Mouse (Mus musculus): ENCODE data around the gene Gucy2g. TPM values are rescaled to one million over a fixed set of nuclear protein-coding genes. Genes with fewer than 3 reads are reported as not detected.
A peak's percentile ranks its signal among the peaks of the same experiment; 100 is the strongest.

Gucy2g gene
- polyA plus RNA-seq, 1 experiment from 2014 or later: 0.02 TPM

DNA sequence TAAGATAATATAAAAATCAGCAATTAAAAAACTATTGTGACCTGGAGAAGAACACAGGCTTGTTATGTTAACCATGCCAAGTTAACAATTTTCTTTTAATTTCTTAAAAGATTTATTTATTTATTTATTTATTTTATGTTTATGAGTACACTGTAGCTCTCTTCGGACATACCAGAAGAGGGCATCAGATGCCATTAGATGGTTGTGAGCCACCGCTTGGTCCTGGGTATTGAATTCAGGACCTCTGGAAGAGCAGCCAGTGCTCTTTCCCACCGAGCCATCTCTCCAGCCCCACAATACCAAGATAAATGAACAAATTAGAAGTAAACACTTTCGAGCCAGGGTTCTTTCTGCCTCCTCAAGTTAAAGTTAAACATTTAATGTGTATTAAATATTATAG, 32.4 kb downstream of the Gucy2g start:
- TF ChIP-seq EP300 (IDR thresholded peaks at IDR 0.05; ENCODE audit: low read depth) (no peak), CTCF (IDR thresholded peaks at IDR 0.05; ENCODE audit: low read depth) (peak; percentile 22)
- Histone ChIP-seq H3K4me2 (ENCODE audit: low read depth, low read length) (no peak overlapping the region), H3K27me3 (ENCODE audit: insufficient read depth, low read length) (0 out of 2 replicates have a peak, but pooled peaks cover 2% of the 10 kb centered on the region), H3K9ac (replicated peaks) (no peak overlapping the region), H3K36me3 (replicated peaks; ENCODE audit: insufficient read depth, low read length) (no peaks in the 10 kb centered on the region), H3K9me3 (ENCODE audit: low read length) (no peaks in the 10 kb centered on the region), H3K4me3 (ENCODE audit: low read depth, low read length) (no peak overlapping the region), H3K27ac (ENCODE audit: low read depth) (no peak overlapping the region), H3K4me1 (ENCODE audit: insufficient read depth) (no peaks in the 10 kb centered on the region)
- no peak for DNase-seq
- ATAC-seq: no peak
- WGBS (ENCODE audit: insufficient replicate concordance): 63% methylated on average over 4 of the region's 4 CpGs

DNA sequence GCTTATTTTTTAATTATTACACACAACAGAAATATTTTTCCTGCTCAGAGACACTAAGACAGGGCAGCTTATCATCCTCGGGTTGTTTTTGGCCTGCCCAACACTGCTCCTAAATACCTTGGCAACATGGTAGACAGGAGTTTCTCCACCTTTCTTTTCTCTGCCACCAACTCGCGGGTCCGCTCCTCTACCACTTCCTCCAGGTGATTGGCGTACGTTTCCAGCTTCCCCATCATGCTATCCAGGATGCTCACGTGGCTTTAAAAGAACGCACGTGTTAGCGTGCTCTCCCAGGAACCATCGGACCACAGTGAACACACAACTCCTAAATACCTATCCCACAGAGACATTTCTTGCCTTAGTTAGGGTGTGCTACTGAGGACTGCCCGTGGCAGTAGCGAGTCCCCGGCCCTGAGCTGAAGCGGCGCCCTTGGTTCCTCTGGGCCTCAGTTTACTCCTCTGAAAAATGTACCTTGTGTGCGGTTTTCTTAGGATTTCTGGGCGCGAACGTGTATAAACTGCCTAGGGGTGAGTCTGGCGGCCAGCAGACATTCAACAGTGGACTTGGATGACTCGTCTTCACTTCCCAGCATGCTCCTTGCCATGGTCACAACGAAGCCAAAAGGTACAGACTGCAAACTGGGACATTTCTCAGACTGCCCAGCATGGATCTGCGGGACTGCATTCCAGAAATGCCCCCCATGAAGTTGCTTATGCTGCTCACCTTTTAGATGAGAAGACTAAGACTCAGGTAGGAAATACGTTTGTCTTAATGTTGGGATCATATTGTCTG, 33.1 kb downstream of the Gucy2g start:
- no peaks in the 10 kb centered on the region for H3K4me1 ChIP-seq (ENCODE audit: insufficient read depth)
- WGBS (ENCODE audit: insufficient replicate concordance): 55% methylated on average over 25 of the region's 25 CpGs
- H3K27ac ChIP-seq (ENCODE audit: low read depth): no peak overlapping the region
- H3K36me3 ChIP-seq (replicated peaks; ENCODE audit: insufficient read depth, low read length): no peaks in the 10 kb centered on the region
- H3K4me2 ChIP-seq (ENCODE audit: low read depth, low read length): peak overlapping the region; percentile 42; the same call in 1 of the 2 replicates
- H3K27me3 ChIP-seq (ENCODE audit: insufficient read depth, low read length): 0 out of 2 replicates have a peak, but pooled peaks cover 2% of the 10 kb centered on the region
- H3K9ac ChIP-seq (replicated peaks): no peak overlapping the region
- TF ChIP-seq EP300 (IDR thresholded peaks at IDR 0.05; ENCODE audit: low read depth): no peak
- no peak for TF ChIP-seq CTCF (IDR thresholded peaks at IDR 0.05; ENCODE audit: low read depth)
- no peak overlapping the region for H3K4me3 ChIP-seq (ENCODE audit: low read depth, low read length)
- DNase-seq (no peak), ATAC-seq (no peak)
- no peaks in the 10 kb centered on the region for H3K9me3 ChIP-seq (ENCODE audit: low read length)

DNA sequence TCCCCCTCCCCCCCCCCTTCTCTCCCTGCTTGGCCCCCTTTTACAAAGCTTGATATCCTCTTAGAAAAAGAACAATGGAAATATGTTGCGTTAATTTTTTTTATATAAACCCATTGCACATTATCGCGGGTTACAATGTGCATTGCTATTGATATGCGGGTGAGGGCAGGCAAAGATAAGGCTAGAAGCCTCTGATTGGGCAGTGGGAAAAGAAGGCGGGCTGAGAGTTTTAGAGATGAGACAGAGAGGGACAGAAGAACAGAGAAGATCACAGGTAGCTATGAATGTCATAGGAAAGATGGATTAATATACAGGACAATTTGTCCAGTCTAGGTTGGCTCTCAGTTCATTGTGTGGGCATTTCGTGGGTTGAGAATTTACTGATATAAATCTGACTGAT, 33.8 kb downstream of the Gucy2g start:
- TF ChIP-seq EP300 (IDR thresholded peaks at IDR 0.05; ENCODE audit: low read depth) (peak; percentile 87), CTCF (IDR thresholded peaks at IDR 0.05; ENCODE audit: low read depth) (no peak)
- no peak overlapping the region for H3K4me3 ChIP-seq (ENCODE audit: low read depth, low read length)
- WGBS (ENCODE audit: insufficient replicate concordance): 34% methylated on average over 6 of the region's 6 CpGs
- no peak for DNase-seq
- H3K9me3 ChIP-seq (ENCODE audit: low read length): no peaks in the 10 kb centered on the region
- H3K27me3 ChIP-seq (ENCODE audit: insufficient read depth, low read length): 0 out of 2 replicates have a peak, but pooled peaks cover 2% of the 10 kb centered on the region
- H3K4me1 ChIP-seq (ENCODE audit: insufficient read depth): no peaks in the 10 kb centered on the region
- no peak overlapping the region for H3K9ac ChIP-seq (replicated peaks)
- H3K4me2 ChIP-seq (ENCODE audit: low read depth, low read length): peak overlapping the region; percentile 42
- ATAC-seq: peak; percentile 70
- H3K27ac ChIP-seq (ENCODE audit: low read depth): no peak overlapping the region
- no peaks in the 10 kb centered on the region for H3K36me3 ChIP-seq (replicated peaks; ENCODE audit: insufficient read depth, low read length)

DNA sequence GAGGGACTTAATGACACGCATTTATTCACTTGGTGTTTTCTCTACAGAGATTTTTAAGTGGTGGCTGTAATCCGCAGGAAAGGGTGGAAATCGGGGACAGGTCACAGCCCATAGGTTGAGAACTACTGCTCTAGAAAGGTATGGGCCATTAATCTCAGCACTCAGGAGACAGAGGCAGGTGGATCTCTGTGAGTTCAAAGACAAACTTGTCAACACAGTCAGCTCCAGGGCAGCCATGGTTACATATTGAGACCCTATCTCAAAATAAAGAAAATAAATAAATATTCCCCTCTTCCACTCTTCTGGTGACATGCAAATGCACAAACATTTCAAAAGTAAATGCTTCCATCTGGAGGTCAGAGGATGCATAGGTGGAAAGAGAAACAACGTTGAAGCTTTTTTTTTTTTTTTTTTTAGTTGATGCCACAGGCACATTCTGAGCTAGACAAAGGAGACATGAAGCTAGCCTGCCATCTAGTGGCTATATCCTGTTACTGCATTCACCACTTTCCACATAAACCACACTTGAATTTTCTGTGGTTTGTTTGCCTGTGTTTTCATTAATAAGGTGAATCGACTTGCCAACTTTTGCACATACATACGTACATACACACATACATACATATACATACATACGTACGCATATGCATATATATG, 34.4 kb downstream of the Gucy2g start:
- ATAC-seq (peak; percentile 76), DNase-seq (peak; percentile 43)
- TF ChIP-seq CTCF (IDR thresholded peaks at IDR 0.05; ENCODE audit: low read depth) (peak; percentile 90), EP300 (IDR thresholded peaks at IDR 0.05; ENCODE audit: low read depth) (no peak)
- H3K27ac ChIP-seq (ENCODE audit: low read depth): no peak overlapping the region
- no peak overlapping the region for H3K4me3 ChIP-seq (ENCODE audit: low read depth, low read length)
- no peaks in the 10 kb centered on the region for H3K9me3 ChIP-seq (ENCODE audit: low read length)
- peak overlapping the region; percentile 42 for H3K4me2 ChIP-seq (ENCODE audit: low read depth, low read length)
- no peaks in the 10 kb centered on the region for H3K4me1 ChIP-seq (ENCODE audit: insufficient read depth)
- no peaks in the 10 kb centered on the region for H3K36me3 ChIP-seq (replicated peaks; ENCODE audit: insufficient read depth, low read length)
- 37% methylated on average over 8 of the region's 8 CpGs for whole genome bisulfite sequencing (ENCODE audit: insufficient replicate concordance)
- H3K27me3 ChIP-seq (ENCODE audit: insufficient read depth, low read length): 0 out of 2 replicates have a peak, but pooled peaks cover 2% of the 10 kb centered on the region
- no peak overlapping the region for H3K9ac ChIP-seq (replicated peaks)

DNA sequence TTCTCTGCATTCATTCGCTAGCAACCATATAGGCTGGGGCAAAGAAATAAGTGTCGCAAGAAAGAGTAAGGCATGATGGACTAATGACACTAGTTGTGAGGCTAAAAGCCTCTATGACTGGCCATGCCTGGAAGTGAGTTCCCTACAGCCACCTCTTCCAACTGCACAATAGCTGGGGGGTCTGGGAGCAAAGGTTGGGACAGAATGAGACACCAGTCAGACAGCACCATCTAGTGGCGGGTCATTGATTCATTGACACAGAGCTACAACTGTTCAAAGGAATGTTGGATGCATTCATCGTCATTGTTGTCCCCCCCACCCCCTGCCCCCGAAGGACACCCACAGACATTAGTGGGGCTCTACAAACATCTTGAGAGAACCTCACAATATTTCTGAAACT, 42.7 kb downstream of the Gucy2g start:
- Histone ChIP-seq H3K4me2 (ENCODE audit: low read depth, low read length) (no peak overlapping the region), H3K4me1 (ENCODE audit: insufficient read depth) (peaks cover 19% of the 10 kb centered on the region), H3K36me3 (replicated peaks; ENCODE audit: insufficient read depth, low read length) (no peaks in the 10 kb centered on the region), H3K9me3 (ENCODE audit: low read length) (no peaks in the 10 kb centered on the region), H3K9ac (replicated peaks) (no peak overlapping the region), H3K27me3 (ENCODE audit: insufficient read depth, low read length) (no peaks in the 10 kb centered on the region), H3K27ac (ENCODE audit: low read depth) (no peak overlapping the region), H3K4me3 (ENCODE audit: low read depth, low read length) (no peak overlapping the region)
- 31% methylated on average over 5 of the region's 5 CpGs for WGBS (ENCODE audit: insufficient replicate concordance)
- DNase-seq: peak; percentile 69
- ATAC-seq: peak; percentile 45; the same call in 1 of the 2 replicates
- TF ChIP-seq EP300 (IDR thresholded peaks at IDR 0.05; ENCODE audit: low read depth) (no peak), CTCF (IDR thresholded peaks at IDR 0.05; ENCODE audit: low read depth) (peak; percentile 86)

DNA sequence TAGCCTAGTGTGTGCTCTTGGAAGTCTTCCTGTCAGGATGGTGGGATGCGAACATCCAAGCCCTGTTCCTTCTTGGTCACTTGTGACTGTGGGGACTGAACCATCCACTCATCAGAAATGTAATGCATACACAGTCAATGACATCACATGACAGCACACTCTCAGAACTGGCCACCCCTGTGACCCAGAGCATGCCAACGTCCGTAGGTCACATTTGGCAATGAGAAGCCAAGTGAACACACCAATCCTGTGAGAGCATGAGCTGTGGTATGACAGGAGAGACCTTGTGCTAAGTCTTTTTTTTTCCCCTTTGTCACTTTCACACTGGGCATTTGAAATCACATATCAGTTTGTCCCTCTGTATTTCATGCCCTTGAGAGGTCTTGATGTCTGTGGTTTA, 45.5 kb downstream of the Gucy2g start:
- ATAC-seq: peak; percentile 83
- TF ChIP-seq CTCF (IDR thresholded peaks at IDR 0.05; ENCODE audit: low read depth) (no peak), EP300 (IDR thresholded peaks at IDR 0.05; ENCODE audit: low read depth) (no peak; the same call in 1 of the 2 replicates)
- 64% methylated on average over 3 of the region's 3 CpGs for WGBS (ENCODE audit: insufficient replicate concordance)
- no peaks in the 10 kb centered on the region for H3K36me3 ChIP-seq (replicated peaks; ENCODE audit: insufficient read depth, low read length)
- no peaks in the 10 kb centered on the region for H3K9me3 ChIP-seq (ENCODE audit: low read length)
- no peak overlapping the region for H3K4me3 ChIP-seq (ENCODE audit: low read depth, low read length)
- peaks cover 24% of the 10 kb centered on the region for H3K4me1 ChIP-seq (ENCODE audit: insufficient read depth)
- H3K27ac ChIP-seq (ENCODE audit: low read depth): peak overlapping the region; percentile 87; the same call in 1 of the 2 replicates
- no peak overlapping the region for H3K4me2 ChIP-seq (ENCODE audit: low read depth, low read length)
- peak; percentile 51 for DNase-seq
- no peak overlapping the region for H3K9ac ChIP-seq (replicated peaks)
- no peaks in the 10 kb centered on the region for H3K27me3 ChIP-seq (ENCODE audit: insufficient read depth, low read length)
